Mouse (Mus musculus) neural tube, embryonic 14.5 days (tissue): ENCODE measurements at regions not wholly inside any gene's neighbourhood (a gene's known extent, or its start where the extent isn't known, plus 50 kb on each side); places are given as distances from the start of the nearest gene placed in this dataset.
A peak's percentile ranks its signal among the peaks of the same experiment; 100 is the strongest.

Experiments used
- ATAC-seq: fragments of 200-750 bp; cut with Nextera tagmentation; 2 replicates; pipeline ENCODE4 v1.8.0; 2017; ENCODE audit warnings: low read depth, mild to moderate bottlenecking, moderate TSS enrichment, moderate library complexity
- H3K27ac ChIP-seq: fragments of 300-500 bp; sonication (generic); 2 replicates; pipeline ENCODE4 v1.5.1; 2014; ENCODE audit warnings: low read depth, mild to moderate bottlenecking, control low read depth, low read length, moderate library complexity, mixed read lengths
- H3K27me3 ChIP-seq: fragments of 300-500 bp; sonication (generic); 2 replicates; pipeline ENCODE4 v1.6.1; 2014; ENCODE audit warnings: low read length; ENCODE audit not compliant: control insufficient read depth, insufficient read depth
- H3K36me3 ChIP-seq: fragments of 300-500 bp; sonication (generic); 2 replicates; pipeline ENCODE4 v1.6.1; 2014; ENCODE audit warnings: low read length, mixed read lengths; ENCODE audit not compliant: control insufficient read depth, insufficient read depth
- H3K4me1 ChIP-seq: fragments of 300-500 bp; sonication (generic); 2 replicates; pipeline ENCODE4 v1.6.1; 2014; ENCODE audit warnings: low read length; ENCODE audit not compliant: control insufficient read depth, insufficient read depth
- H3K4me2 ChIP-seq: fragments of 300-500 bp; sonication (generic); 2 replicates; pipeline ENCODE4 v1.6.1; 2014; ENCODE audit warnings: mild to moderate bottlenecking, low read depth, low read length, control low read depth
- H3K4me3 ChIP-seq: fragments of 300-500 bp; sonication (generic); 2 replicates; pipeline ENCODE4 v1.5.1; 2014; ENCODE audit warnings: low read depth, low read length, control low read depth, mixed read lengths
- H3K9ac ChIP-seq: fragments of 300-500 bp; sonication (generic); replicated peaks from 2 replicates; pipeline ENCODE4 v1.6.1; 2014; ENCODE audit warnings: low read depth, mild to moderate bottlenecking, control low read depth, low read length, mixed read lengths
- H3K9me3 ChIP-seq: fragments of 300-500 bp; sonication (generic); 2 replicates; pipeline ENCODE4 v1.6.1; 2016; ENCODE audit warnings: low read length; ENCODE audit not compliant: control insufficient read depth
- WGBS: fragments of 180-500 bp; shearing (Covaris S2); extraction: QIAGEN DNeasy Blood & Tissue Kit; methylation state at CpG from one replicate; pipeline ENCODE4 v1.1.7; 2014; 5-methylcytosine and 5-hydroxymethylcytosine counted together

GRCm38 (mm10) chr16:70754228-70754627 is 440.5 kb downstream of the Gbe1 start:
- Histone ChIP-seq H3K9ac (no peak overlapping the region), H3K4me3 (no peak overlapping the region), H3K4me2 (no peak overlapping the region), H3K4me1 (no peaks in the 10 kb centered on the region), H3K36me3 (no peaks in the 10 kb centered on the region), H3K9me3 (no peaks in the 10 kb centered on the region), H3K27ac (no peak overlapping the region), H3K27me3 (no peaks in the 10 kb centered on the region)
- no peak for ATAC-seq

GRCm38 (mm10) chr16:70798061-70798460 is 484.3 kb downstream of the Gbe1 start:
- Histone ChIP-seq H3K9me3 (no peaks in the 10 kb centered on the region), H3K4me1 (no peaks in the 10 kb centered on the region), H3K4me2 (no peak overlapping the region), H3K27me3 (no peaks in the 10 kb centered on the region), H3K27ac (no peak overlapping the region), H3K36me3 (no peaks in the 10 kb centered on the region), H3K4me3 (no peak overlapping the region), H3K9ac (no peak overlapping the region)
- ATAC-seq = no peak
- 80% methylated on average over 4 of the region's 4 CpGs for WGBS

GRCm38 (mm10) chr16:70803549-70803948 is 489.8 kb downstream of the Gbe1 start:
- Histone ChIP-seq H3K36me3 (no peaks in the 10 kb centered on the region), H3K9ac (no peak overlapping the region), H3K9me3 (no peaks in the 10 kb centered on the region), H3K27ac (no peak overlapping the region), H3K4me3 (no peak overlapping the region), H3K27me3 (no peaks in the 10 kb centered on the region), H3K4me1 (no peaks in the 10 kb centered on the region), H3K4me2 (no peak overlapping the region)
- 93% methylated on average over 2 of the region's 2 CpGs for WGBS
- no peak for ATAC-seq

GRCm38 (mm10) chr16:70825910-70826309 is 512.2 kb downstream of the Gbe1 start:
- no peaks in the 10 kb centered on the region for H3K4me1 ChIP-seq

GRCm38 (mm10) chr16:70835006-70835405 is 521.3 kb downstream of the Gbe1 start:
- no peak overlapping the region for H3K4me3 ChIP-seq
- no peaks in the 10 kb centered on the region for H3K9me3 ChIP-seq
- 91% methylated on average over 8 of the region's 8 CpGs for WGBS
- H3K27me3 ChIP-seq = no peaks in the 10 kb centered on the region
- H3K27ac ChIP-seq = no peak overlapping the region
- H3K4me1 ChIP-seq = no peaks in the 10 kb centered on the region
- no peak for ATAC-seq
- no peak overlapping the region for H3K4me2 ChIP-seq
- H3K36me3 ChIP-seq = no peaks in the 10 kb centered on the region
- H3K9ac ChIP-seq = no peak overlapping the region

More at GRCm38 (mm10) chr16:70825910-70826309, 512.2 kb downstream of the Gbe1 start:
- H3K4me2 ChIP-seq = no peak overlapping the region
- 95% methylated on average over 10 of the region's 10 CpGs for WGBS
- no peaks in the 10 kb centered on the region for H3K9me3 ChIP-seq
- no peak overlapping the region for H3K9ac ChIP-seq
- no peaks in the 10 kb centered on the region for H3K36me3 ChIP-seq
- H3K4me3 ChIP-seq = no peak overlapping the region
- no peaks in the 10 kb centered on the region for H3K27me3 ChIP-seq
- no peak for ATAC-seq
- no peak overlapping the region for H3K27ac ChIP-seq

GRCm38 (mm10) chr16:70838139-70838538 is 524.4 kb downstream of the Gbe1 start:
- Histone ChIP-seq H3K4me1 (no peaks in the 10 kb centered on the region), H3K9ac (no peak overlapping the region), H3K4me2 (no peak overlapping the region), H3K9me3 (no peaks in the 10 kb centered on the region), H3K36me3 (no peaks in the 10 kb centered on the region), H3K27me3 (no peaks in the 10 kb centered on the region), H3K27ac (no peak overlapping the region), H3K4me3 (no peak overlapping the region)
- no peak for ATAC-seq
- 75% methylated on average over 1 of the region's 1 CpGs for WGBS

- H3K4me3 ChIP-seq = no peak overlapping the region
- no peak overlapping the region for H3K27ac ChIP-seq
- no peaks in the 10 kb centered on the region for H3K4me1 ChIP-seq
- H3K9ac ChIP-seq = no peak overlapping the region
- 74% methylated on average over 2 of the region's 2 CpGs for WGBS
- H3K4me2 ChIP-seq = no peak overlapping the region
- no peaks in the 10 kb centered on the region for H3K27me3 ChIP-seq
- no peak for ATAC-seq
- no peaks in the 10 kb centered on the region for H3K36me3 ChIP-seq
- H3K9me3 ChIP-seq = no peaks in the 10 kb centered on the region
Observed at GRCm38 (mm10) chr16:70868241-70868640, 554.5 kb downstream of the Gbe1 start.

GRCm38 (mm10) chr16:70869205-70869604 is 555.5 kb downstream of the Gbe1 start:
- 0 out of 2 replicates have a peak, but pooled peaks have one; percentile 38 for ATAC-seq
- no peak overlapping the region for H3K4me3 ChIP-seq
- WGBS = 64% methylated on average over 4 of the region's 4 CpGs
- H3K4me1 ChIP-seq = no peaks in the 10 kb centered on the region
- no peak overlapping the region for H3K9ac ChIP-seq
- no peak overlapping the region for H3K27ac ChIP-seq
- H3K27me3 ChIP-seq = no peaks in the 10 kb centered on the region
- H3K36me3 ChIP-seq = no peaks in the 10 kb centered on the region
- H3K9me3 ChIP-seq = no peaks in the 10 kb centered on the region
- no peak overlapping the region for H3K4me2 ChIP-seq

- Histone ChIP-seq H3K36me3 (no peaks in the 10 kb centered on the region), H3K4me1 (no peaks in the 10 kb centered on the region), H3K4me2 (no peak overlapping the region), H3K9ac (no peak overlapping the region), H3K4me3 (no peak overlapping the region), H3K27ac (no peak overlapping the region), H3K27me3 (no peaks in the 10 kb centered on the region), H3K9me3 (no peaks in the 10 kb centered on the region)
- WGBS = 45% methylated on average over 2 of the region's 2 CpGs
- no peak for ATAC-seq
Observed at GRCm38 (mm10) chr16:70874080-70874479, 560.3 kb downstream of the Gbe1 start.

GRCm38 (mm10) chr16:70880678-70881077 is 566.9 kb downstream of the Gbe1 start:
- no peaks in the 10 kb centered on the region for H3K36me3 ChIP-seq
- 29% methylated on average over 2 of the region's 2 CpGs for WGBS
- H3K27me3 ChIP-seq = no peaks in the 10 kb centered on the region
- peak overlapping the region; percentile 38; the same call in 1 of the 2 replicates for H3K4me2 ChIP-seq
- H3K4me1 ChIP-seq = 0 out of 2 replicates have a peak, but pooled peaks cover 10% of the 10 kb centered on the region
- no peak overlapping the region for H3K9ac ChIP-seq
- ATAC-seq = peak; percentile 28; the same call in 1 of the 2 replicates
- no peak overlapping the region for H3K27ac ChIP-seq
- no peaks in the 10 kb centered on the region for H3K9me3 ChIP-seq
- no peak overlapping the region for H3K4me3 ChIP-seq
